Mouse (Mus musculus) lung, adult 2 months (tissue): ENCODE measurements around the gene Cyp8b1. TPM values are rescaled to one million over a fixed set of nuclear protein-coding genes. Genes with fewer than 3 reads are reported as not detected.

Experiments used
- DNase-seq: peaks from one replicate; pipeline ENCODE4 v3.0.0; 2022
- H3K4me1 ChIP-seq: fragments of 200-500 bp; 2 replicates; pipeline ENCODE4 v1.6.1; 2011; ENCODE audit warnings: low read length; ENCODE audit not compliant: control insufficient read depth, insufficient read depth
- H3K4me3 ChIP-seq: fragments of 200-500 bp; replicated peaks from 2 replicates; pipeline ENCODE3; 2011; ENCODE audit warnings: low read depth, mild to moderate bottlenecking, control low read depth, low read length; ENCODE audit errors: extremely low read depth
- CTCF ChIP-seq: fragments of 200-500 bp; IDR thresholded peaks from 2 replicates; pipeline ENCODE4 v1.5.1; 2011; ENCODE audit warnings: mild to moderate bottlenecking, low read length, control low read depth; ENCODE audit not compliant: insufficient read depth
- POLR2A ChIP-seq: fragments of 200-500 bp; IDR thresholded peaks from 2 replicates; pipeline ENCODE4 v1.6.1; 2011; ENCODE audit warnings: low read depth, mild to moderate bottlenecking, control low read depth, low read length, borderline replicate concordance; ENCODE audit errors: extremely low read depth
- WGBS: fragments of 180-500 bp; shearing (Covaris S2); methylation state at CpG from one replicate; pipeline ENCODE4 v1.1.7; 2018; 5-methylcytosine and 5-hydroxymethylcytosine counted together
- polyA plus RNA-seq: library from polyadenylated mRNA; depleted of rRNA; stranded (reverse); fragments of >200 nt; gene quantifications from 2 replicates; pipeline ENCODE4 v1.2.3, GENCODE M21; 2012

Gene Cyp8b1
- polyA plus RNA-seq, 1 experiment = 0.90 TPM

DNA sequence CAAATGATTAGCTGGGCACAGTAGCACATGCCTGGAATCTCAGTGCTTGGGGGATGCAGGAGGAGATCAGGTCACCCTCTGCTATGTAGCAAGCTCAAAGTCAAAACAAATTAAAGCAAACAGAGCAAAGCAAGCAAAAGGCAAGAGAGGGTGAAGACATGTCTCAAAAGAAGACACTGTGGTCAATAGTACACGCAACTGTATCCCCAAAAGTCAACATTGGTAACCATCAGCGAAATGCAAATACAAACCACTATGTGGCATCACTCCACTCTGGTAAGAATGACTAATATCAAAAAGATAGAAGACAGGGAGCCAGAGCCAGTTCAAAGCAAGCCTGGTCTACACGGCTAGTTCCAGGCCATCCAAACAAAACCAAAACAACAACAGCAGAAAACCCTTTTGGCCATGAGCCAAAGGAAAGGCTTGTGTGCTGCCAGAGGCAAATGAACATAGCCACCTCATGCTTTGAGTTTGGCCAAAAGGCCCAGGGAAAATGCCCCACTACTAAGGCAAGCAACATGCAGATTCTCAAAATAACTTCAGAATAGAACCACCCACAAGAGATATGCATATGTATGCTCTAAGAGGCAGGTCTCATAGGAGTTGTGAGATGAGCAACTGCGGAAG is 10.4 kb downstream of the Cyp8b1 start:
- no peak for TF ChIP-seq CTCF
- DNase-seq = no peak

DNA sequence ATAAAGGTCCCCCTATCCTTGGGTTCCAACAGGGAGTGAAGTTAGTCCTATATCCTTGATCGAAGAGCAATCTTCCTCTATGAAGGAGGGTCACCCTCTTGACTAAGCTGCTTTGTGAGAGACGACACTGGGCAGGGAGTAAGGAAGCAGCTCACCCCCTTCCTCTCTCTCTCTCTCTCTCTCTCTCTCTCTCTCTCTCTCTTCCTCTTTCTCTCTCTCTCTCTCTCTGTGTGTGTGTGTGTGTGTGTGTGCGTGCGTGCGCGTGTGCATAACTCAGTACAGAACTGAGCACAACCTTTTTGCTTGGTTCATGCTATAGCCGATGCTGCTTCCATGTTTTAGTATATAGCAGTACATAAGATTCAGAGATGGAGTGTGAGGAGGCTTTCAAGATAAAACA is 11.2 kb downstream of the Cyp8b1 start:
- 77% methylated on average over 7 of the region's 7 CpGs for WGBS
- Histone ChIP-seq H3K4me3 (no peak overlapping the region), H3K4me1 (peaks cover 8% of the 10 kb centered on the region)
- TF ChIP-seq CTCF (no peak), POLR2A (no peak)
- no peak for DNase-seq

More for the DNA sequence above, 10.4 kb downstream of the Cyp8b1 start:
- Histone ChIP-seq H3K4me3 (no peak overlapping the region), H3K4me1 (peaks cover 8% of the 10 kb centered on the region)
- WGBS = 74% methylated on average over 4 of the region's 4 CpGs

DNA sequence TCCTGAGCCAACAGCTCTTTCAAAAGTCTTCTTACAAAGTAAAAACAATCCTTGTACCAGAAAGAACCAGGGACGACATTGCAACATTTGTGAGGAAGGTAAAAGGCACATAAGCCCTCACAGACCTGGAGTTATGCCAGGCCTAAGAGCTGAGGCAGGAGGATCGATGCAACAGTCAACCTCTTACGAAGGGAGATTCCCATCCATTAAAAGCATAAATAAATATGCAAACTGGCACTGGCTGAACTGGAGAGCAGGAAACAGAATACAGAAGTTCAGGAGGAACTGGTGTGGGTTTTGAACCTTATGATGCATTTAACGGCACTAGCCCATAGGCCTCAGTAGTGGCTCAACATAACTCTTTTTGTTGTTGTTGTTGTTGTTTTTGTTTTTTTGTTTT is 11.8 kb downstream of the Cyp8b1 start:
- TF ChIP-seq POLR2A = no peak
- no peak overlapping the region for H3K4me3 ChIP-seq
- DNase-seq = no peak
- peaks cover 8% of the 10 kb centered on the region for H3K4me1 ChIP-seq
- WGBS = 50% methylated on average over 4 of the region's 4 CpGs

DNA sequence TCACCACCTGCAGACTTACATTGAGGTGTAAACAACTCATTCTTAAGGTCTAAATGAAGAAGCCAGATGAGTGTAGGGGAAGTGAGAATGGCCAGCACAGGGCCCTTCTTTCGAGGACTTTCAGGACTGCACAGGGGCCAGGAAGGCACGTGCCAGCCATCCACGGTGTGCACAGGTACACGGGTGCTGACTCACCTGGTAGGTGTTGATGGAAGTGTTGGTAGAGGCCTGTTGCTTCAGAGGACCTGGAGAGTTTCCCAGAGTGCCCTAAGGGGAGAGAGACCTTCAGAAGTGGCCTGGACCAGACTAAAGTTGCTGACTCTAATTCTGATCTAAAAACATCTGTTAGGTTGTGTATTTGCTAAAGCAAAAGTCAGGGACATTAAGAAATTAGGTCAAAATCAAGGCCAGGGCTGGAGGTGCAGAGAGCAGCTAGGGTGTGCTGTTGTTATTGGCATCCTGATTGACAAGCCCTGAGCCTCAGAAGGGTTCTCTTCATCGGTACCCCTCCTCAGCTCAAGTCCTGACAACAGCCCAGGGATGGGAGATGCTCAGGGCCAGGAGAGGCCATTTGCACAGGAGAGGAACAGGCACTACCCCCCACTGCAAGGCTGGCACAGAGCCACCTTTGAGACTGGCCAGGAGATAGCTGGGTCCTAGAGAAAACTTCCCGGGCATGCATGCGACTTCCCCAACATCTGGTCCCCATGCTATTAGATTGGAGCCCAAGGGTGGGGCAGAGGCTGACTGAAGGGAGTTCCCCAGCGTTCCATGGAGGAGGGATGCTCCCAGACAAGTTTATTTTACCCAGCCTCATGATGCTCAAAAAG is 12.4 kb downstream of the Cyp8b1 start:
- WGBS = 53% methylated on average over 8 of the region's 8 CpGs
- DNase-seq = no peak
- TF ChIP-seq POLR2A = no peak
- TF ChIP-seq CTCF = no peak
- H3K4me1 ChIP-seq = peaks cover 8% of the 10 kb centered on the region
- H3K4me3 ChIP-seq = no peak overlapping the region

DNA sequence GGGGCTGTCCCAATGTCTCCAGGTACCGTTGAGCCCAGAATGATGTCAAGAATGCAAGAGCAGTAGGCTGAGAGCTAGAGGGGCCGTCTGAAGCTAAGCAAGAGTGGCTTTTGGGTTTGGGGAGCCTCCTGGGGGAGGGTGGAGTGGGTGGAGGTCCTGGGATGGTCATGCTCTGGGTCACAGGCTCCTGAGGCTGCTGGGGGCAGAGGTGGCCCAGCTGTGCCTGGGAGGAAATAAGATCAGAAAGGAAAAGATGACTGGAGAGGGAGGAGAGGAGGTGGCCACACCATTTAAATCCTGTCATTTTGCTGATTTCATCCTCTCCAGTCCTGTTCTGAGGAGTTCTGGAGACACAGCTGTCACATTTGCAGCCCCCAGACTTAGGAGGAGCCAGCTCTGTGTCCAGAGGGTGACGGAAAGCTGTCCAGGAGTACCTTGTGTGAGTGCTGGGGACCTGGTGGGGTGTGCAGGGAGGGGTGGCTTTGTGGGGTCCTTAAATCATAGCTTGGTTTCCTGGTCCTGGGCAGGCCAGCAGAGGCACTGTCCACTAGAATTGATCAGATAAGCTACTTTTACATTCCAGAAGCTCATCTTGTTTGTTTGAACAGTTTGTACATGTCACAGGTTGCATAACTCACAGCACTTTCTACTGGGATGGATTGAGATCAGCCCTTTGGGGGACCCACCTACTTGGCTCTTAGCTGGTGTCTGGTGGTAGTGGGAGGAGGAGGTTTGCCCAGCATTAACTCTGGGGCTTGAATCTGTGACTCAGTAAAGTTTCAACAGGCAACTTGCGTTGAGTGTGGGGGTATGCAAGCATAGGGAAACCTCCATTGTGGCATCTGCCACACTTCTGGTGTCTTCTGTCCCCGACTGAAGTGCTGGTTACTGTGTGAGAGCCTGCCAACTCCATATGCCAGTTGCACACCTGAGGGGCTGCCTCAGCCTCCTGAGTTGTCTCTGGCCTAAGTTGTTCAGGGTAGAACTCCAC is 14.1 kb downstream of the Cyp8b1 start:
- DNase-seq = no peak

DNA sequence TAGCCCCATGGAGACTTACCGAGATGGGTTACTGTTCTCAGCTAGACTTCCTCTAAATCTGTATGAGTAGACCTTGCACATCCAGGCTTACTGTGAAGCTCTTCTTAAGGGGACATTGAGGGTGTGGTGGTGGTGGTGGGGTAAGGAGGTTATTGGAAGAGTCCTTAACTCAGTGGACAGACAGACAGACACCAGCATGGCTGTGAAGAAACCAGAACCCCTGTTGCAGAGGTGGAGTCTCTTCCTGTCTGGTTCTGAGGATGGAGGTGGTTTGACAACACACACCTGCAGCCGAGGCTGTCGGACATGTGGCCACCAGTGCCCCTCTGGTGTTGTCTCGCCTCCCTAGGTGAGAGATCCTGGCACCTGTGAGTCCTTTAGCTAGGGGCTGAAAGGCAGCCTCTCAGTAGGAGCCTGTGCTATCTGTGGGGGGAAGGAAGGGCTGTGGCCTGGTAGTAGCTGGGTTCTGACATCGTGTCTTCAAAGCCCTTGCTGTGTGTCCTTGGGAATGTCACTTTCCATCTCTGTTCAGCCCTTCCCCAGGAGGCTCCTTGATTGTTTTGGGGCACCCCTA is 15.7 kb downstream of the Cyp8b1 start:
- DNase-seq = no peak
- 68% methylated on average over 5 of the region's 5 CpGs for WGBS
- TF ChIP-seq POLR2A = no peak
- Histone ChIP-seq H3K4me1 (peaks cover 11% of the 10 kb centered on the region), H3K4me3 (peak overlapping the region; percentile 0)

More for the DNA sequence above, 14.1 kb downstream of the Cyp8b1 start:
- Histone ChIP-seq H3K4me3 (no peak overlapping the region), H3K4me1 (peaks cover 11% of the 10 kb centered on the region)
- 68% methylated on average over 5 of the region's 5 CpGs for WGBS
- TF ChIP-seq CTCF (no peak), POLR2A (no peak)

DNA sequence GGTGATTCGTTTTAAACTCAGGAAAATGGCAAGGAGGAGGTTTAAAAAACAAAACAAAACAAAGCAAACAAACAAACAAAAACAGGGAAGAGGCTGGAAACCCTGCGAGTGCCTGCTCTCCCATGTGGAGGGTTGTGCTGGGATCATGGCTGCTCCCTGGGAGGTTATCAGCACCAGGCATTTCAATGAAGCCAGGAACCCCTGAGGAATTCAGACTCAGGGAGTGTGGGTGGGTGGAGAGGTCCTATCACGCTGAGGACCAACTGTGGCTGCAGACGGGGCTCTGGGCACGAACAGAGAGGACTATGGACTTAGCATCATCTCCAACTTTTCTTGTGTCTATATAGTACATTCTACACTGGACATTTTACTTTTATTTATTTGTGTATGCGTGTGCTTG is 16.8 kb downstream of the Cyp8b1 start:
- DNase-seq = no peak
- 52% methylated on average over 6 of the region's 6 CpGs for WGBS

DNA sequence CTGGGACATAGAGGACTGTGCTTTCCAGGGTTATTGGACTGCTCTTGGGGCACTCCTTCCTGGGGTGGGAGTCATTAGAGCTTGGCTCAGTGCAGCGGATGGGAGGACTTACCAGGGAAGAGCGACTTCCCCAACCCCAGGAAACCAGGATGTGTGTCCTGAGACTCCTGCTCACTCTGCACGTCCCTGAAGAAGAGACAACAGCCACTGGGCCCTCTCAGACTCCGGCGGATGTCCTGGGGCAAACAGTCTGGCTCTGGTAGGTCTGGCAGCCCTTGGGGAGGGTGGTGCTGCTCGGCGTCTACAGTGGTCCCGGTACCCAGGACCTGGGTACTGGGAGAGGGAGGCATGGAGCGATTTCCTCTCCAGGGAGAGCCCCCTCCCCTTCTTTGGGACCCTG is 17.9 kb downstream of the Cyp8b1 start, which contains the start of gene Ackr2:
Ackr2 (plus strand) TSS at position 111 of the 400 bp plus-strand sequence.
- WGBS = 70% methylated on average over 9 of the region's 9 CpGs
- peak; percentile 39 for DNase-seq
- H3K4me1 ChIP-seq = peaks cover 12% of the 10 kb centered on the region
- peak within 1 kb of the TSS; percentile 61 for H3K4me3 ChIP-seq
- TF ChIP-seq CTCF (no peak), POLR2A (peak; percentile 80)

More for the DNA sequence above, 16.8 kb downstream of the Cyp8b1 start:
- H3K4me1 ChIP-seq = peaks cover 19% of the 10 kb centered on the region
- no peak for TF ChIP-seq CTCF
- TF ChIP-seq POLR2A = no peak
- peak overlapping the region; percentile 31 for H3K4me3 ChIP-seq

DNA sequence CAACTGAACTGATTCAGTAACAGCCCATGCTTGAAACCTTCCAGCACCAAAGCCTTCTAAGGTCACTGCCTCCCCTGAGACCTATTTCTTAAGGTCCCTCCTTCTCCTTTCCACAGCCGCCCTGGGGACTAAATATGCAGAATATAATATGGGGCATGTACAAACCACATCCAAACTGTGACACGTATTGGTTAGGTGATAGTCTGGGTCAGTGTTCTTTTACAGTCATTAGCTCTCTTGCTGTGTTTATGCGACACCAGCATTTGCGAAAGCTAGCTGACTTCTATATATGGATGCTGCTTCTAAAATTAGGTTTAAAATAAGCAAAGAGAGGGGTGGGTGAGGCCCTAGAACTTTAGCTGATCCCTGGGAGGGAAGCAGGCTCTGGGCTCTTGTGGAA is 19.3 kb downstream of the Cyp8b1 start:
- DNase-seq = no peak
- 57% methylated on average over 4 of the region's 4 CpGs for WGBS
- Histone ChIP-seq H3K4me3 (no peak overlapping the region), H3K4me1 (peaks cover 12% of the 10 kb centered on the region)
- no peak for TF ChIP-seq CTCF
- TF ChIP-seq POLR2A = no peak
